Comparison of ENCODE assay signal across 8 mouse cellular contexts in the genomic region with DNA sequence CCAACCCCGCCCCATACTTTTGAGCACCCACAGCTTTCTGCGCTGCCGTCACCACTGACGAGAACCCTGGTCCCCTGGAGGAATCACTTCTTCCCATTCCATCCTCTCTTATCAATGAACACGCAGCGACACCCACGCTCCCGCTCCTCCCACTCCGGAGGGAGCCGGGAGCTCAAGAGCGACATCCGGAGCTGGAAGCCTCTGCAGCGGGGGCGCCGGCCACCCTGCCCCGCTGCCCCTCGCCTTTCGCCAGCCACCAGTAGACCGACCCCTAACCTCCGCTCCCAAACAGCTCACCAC. TPM values are rescaled to one million over a fixed set of nuclear protein-coding genes. Genes with fewer than 3 reads are reported as not detected.
DNase-seq lines count a peak whose midpoint lies in the region; ATAC-seq and TF ChIP-seq lines count a peak whose summit lies in the region.

No protein-coding gene starts in this region.

- no peak for TF ChIP-seq CTCF in kidney, adult 2 months (conservative IDR thresholded peaks at IDR 0.05; ENCODE audit: insufficient read depth, insufficient read length, low read depth, low read length)

- H3K4me2 ChIP-seq in forebrain, embryonic 12.5 days = peak overlapping the region; percentile 87
- peak overlapping the region; percentile 92 for H3K4me2 ChIP-seq in kidney, embryonic 15.5 days
- peak overlapping the region; percentile 87 for H3K4me2 ChIP-seq in midbrain, embryonic 11.5 days

- no peaks in the 10 kb centered on the region for H3K9me3 ChIP-seq in forebrain, embryonic 12.5 days
- H3K9me3 ChIP-seq in kidney, embryonic 15.5 days (replicated peaks) = no peaks in the 10 kb centered on the region
- no peaks in the 10 kb centered on the region for H3K9me3 ChIP-seq in midbrain, embryonic 11.5 days (ENCODE audit: control insufficient read depth, low read length)

- no peak overlapping the region for H3K27ac ChIP-seq in kidney, adult 2 months (ENCODE audit: insufficient read depth, low read depth, low read length)
- H3K27ac ChIP-seq in forebrain, embryonic 12.5 days = no peak overlapping the region
- H3K27ac ChIP-seq in kidney, embryonic 15.5 days = peak overlapping the region; percentile 88
- no peak overlapping the region for H3K27ac ChIP-seq in midbrain, embryonic 11.5 days (ENCODE audit: low read depth, low read length)

- H3K27me3 ChIP-seq in kidney, adult 2 months (replicated peaks; ENCODE audit: control insufficient read depth, insufficient read depth, low read length) = no peaks in the 10 kb centered on the region
- peaks cover 38% of the 10 kb centered on the region for H3K27me3 ChIP-seq in forebrain, embryonic 12.5 days
- peaks cover 23% of the 10 kb centered on the region for H3K27me3 ChIP-seq in kidney, embryonic 15.5 days
- peaks cover 16% of the 10 kb centered on the region for H3K27me3 ChIP-seq in midbrain, embryonic 11.5 days (ENCODE audit: control insufficient read depth, insufficient read depth, low read length)

- ATAC-seq in forebrain, embryonic 12.5 days (ENCODE audit: low FRiP score) = 0 out of 2 replicates have a peak, but pooled peaks have one; percentile 2
- ATAC-seq in kidney, embryonic 15.5 days (replicated peaks; ENCODE audit: low FRiP score) = no peak
- peak; percentile 39; the same call in 1 of the 2 replicates for ATAC-seq in midbrain, embryonic 11.5 days (ENCODE audit: low FRiP score)

- peak; percentile 40 for DNase-seq in kidney, adult 2 months
- DNase-seq in kidney, adult 8-10 months = no peak
- DNase-seq in MN1 (ENCODE audit: low spot score) = peak; percentile 33
- DNase-seq in midbrain, embryonic 11.5 days (ENCODE audit: low spot score, missing footprints) = no peak
- DNase-seq in yolk sac, embryonic 10.5 days (ENCODE audit: low spot score) = no peak
- no peak for DNase-seq in spleen, postnatal 4 days (ENCODE audit: low spot score in 2 of 2)

- H3K4me3 ChIP-seq in kidney, adult 2 months (ENCODE audit: insufficient read depth, low read depth, low read length) = peak overlapping the region; percentile 55
- peak overlapping the region; percentile 86 for H3K4me3 ChIP-seq in forebrain, embryonic 12.5 days (replicated peaks)
- peak overlapping the region; percentile 85 for H3K4me3 ChIP-seq in kidney, embryonic 15.5 days (replicated peaks)
- H3K4me3 ChIP-seq in midbrain, embryonic 11.5 days (ENCODE audit: low read depth, low read length) = peak overlapping the region; percentile 74

- peaks cover 10% of the 10 kb centered on the region; the same call in 1 of the 2 replicates for H3K4me1 ChIP-seq in kidney, adult 2 months (ENCODE audit: control insufficient read depth, insufficient read depth, low read length)
- H3K4me1 ChIP-seq in forebrain, embryonic 12.5 days = peaks cover 32% of the 10 kb centered on the region
- peaks cover 44% of the 10 kb centered on the region for H3K4me1 ChIP-seq in kidney, embryonic 15.5 days
- peaks cover 11% of the 10 kb centered on the region for H3K4me1 ChIP-seq in midbrain, embryonic 11.5 days (ENCODE audit: control insufficient read depth, insufficient read depth, low read length)

- no peak for TF ChIP-seq POLR2A in kidney, adult 2 months (IDR thresholded peaks at IDR 0.05; ENCODE audit: low read depth, low read length)

- 3% methylated on average over 20 of the region's 20 CpGs for WGBS in kidney, adult 2 months
- under 1% methylated on average over 20 of the region's 20 CpGs for WGBS in forebrain, embryonic 12.5 days
- WGBS in kidney, embryonic 15.5 days = under 1% methylated on average over 20 of the region's 20 CpGs
- WGBS in midbrain, embryonic 11.5 days = under 1% methylated on average over 20 of the region's 20 CpGs

- H3K9ac ChIP-seq in forebrain, embryonic 12.5 days = peak overlapping the region; percentile 71
- H3K9ac ChIP-seq in kidney, embryonic 15.5 days = peak overlapping the region; percentile 74
- peak overlapping the region; percentile 79 for H3K9ac ChIP-seq in midbrain, embryonic 11.5 days (ENCODE audit: low read length)

- H3K36me3 ChIP-seq in kidney, adult 2 months (ENCODE audit: control insufficient read depth, insufficient read depth, low read length) = no peaks in the 10 kb centered on the region
- no peaks in the 10 kb centered on the region for H3K36me3 ChIP-seq in forebrain, embryonic 12.5 days (replicated peaks)
- H3K36me3 ChIP-seq in kidney, embryonic 15.5 days = no peaks in the 10 kb centered on the region
- no peaks in the 10 kb centered on the region for H3K36me3 ChIP-seq in midbrain, embryonic 11.5 days (ENCODE audit: control insufficient read depth, insufficient read depth, low read length)

RNA-seq across cellular contexts. Expression of a gene that starts 4.8 kb away (rescaled TPM):
- polyA plus RNA-seq in kidney, adult 2 months (2012; rRNA removed) = 2.3 and 2.9 TPM in 2 replicates
- 8.1 and 9.9 TPM in 2 replicates for polyA plus RNA-seq in forebrain, embryonic 12.5 days (2016; fragmentation: Nextera tagmentation; extraction: Ambion mirVana)
- polyA plus RNA-seq in kidney, embryonic 15.5 days (2015; fragmentation: Nextera tagmentation; extraction: Ambion mirVana) = 8.1 and 8.7 TPM in 2 replicates
- 9.4 and 9.5 TPM in 2 replicates for polyA plus RNA-seq in midbrain, embryonic 11.5 days (2014; fragmentation: Nextera tagmentation; extraction: Ambion mirVana)

Comparison
In these comparisons a context has a peak if more than half of its experiments do, and no peak if none do; other contexts are left out.
1. DNase-seq: peak in kidney, adult 2 months (single experiment) and MN1 (single experiment); none in kidney, adult 8-10 months (0 of 2), midbrain, embryonic 11.5 days (single experiment), yolk sac, embryonic 10.5 days (single experiment) and spleen, postnatal 4 days (0 of 2).
2. Peak in every context shown above with its lines, with median percentiles within 50 percentile points of each other: H3K4me3 ChIP-seq, H3K4me2 ChIP-seq and H3K9ac ChIP-seq.